Mouse (Mus musculus) 3T3-L1 (cell line): Measurements from ENCODE around the gene Zfp493.
"Not testable (repeated sequence)": the region's sequence is repeated elsewhere in the genome, so short reads cannot be mapped to it uniquely, and the experiment has no call there.

Source experiments
- DNase-seq: peaks from one replicate; pipeline ENCODE4 v3.0.0-alpha.2; 2015; ENCODE audit warnings: low read depth, low spot score

Gene Zfp493

GRCm38 (mm10) chr13:67779265-67780221 lies at the start of gene Zfp493:
Gene Zfp493 (plus strand): TSS chr13:67779693.
- DNase-seq: peak; percentile 95

GRCm38 (mm10) chr13:67734391-67734790 lies 45.1 kb upstream of the Zfp493 start:
- not testable (repeated sequence) for DNase-seq

- DNase-seq: no peak
Measured at GRCm38 (mm10) chr13:67742941-67743340, 36.6 kb upstream of the Zfp493 start.

- no peak for DNase-seq
Measured at GRCm38 (mm10) chr13:67743896-67744295, 35.6 kb upstream of the Zfp493 start.

GRCm38 (mm10) chr13:67754333-67755306 lies 24.9 kb upstream of the Zfp493 start, which contains the start of gene Zfp85:
Gene Zfp85 (minus strand): TSS chr13:67755228.
- peak; percentile 82 for DNase-seq

GRCm38 (mm10) chr13:67755761-67756160 lies 23.7 kb upstream of the Zfp493 start:
- DNase-seq: no peak

GRCm38 (mm10) chr13:67759966-67760365 lies 19.5 kb upstream of the Zfp493 start:
- peak; percentile 80 for DNase-seq

- no peak for DNase-seq
Measured at GRCm38 (mm10) chr13:67763031-67763768, 16.3 kb upstream of the Zfp493 start.

- DNase-seq: no peak
Measured at GRCm38 (mm10) chr13:67791921-67792455, 12.5 kb downstream of the Zfp493 start.

- DNase-seq: no peak
Measured at GRCm38 (mm10) chr13:67798618-67799017, 19.1 kb downstream of the Zfp493 start.

GRCm38 (mm10) chr13:67799151-67799550 lies 19.7 kb downstream of the Zfp493 start:
- not testable (repeated sequence) for DNase-seq

- DNase-seq: peak; percentile 68
Measured at GRCm38 (mm10) chr13:67811651-67812210, 32.2 kb downstream of the Zfp493 start.

- DNase-seq: peak; percentile 43
Measured at GRCm38 (mm10) chr13:67812961-67813709, 33.6 kb downstream of the Zfp493 start.

- peak; percentile 90 for DNase-seq
Measured at GRCm38 (mm10) chr13:67813710-67814660, 34.5 kb downstream of the Zfp493 start, which contains the start of gene Zfp273. Gene Zfp273 (plus strand): TSS chr13:67813740.

- DNase-seq: peak; percentile 88
Measured at GRCm38 (mm10) chr13:67818636-67819035, 39.1 kb downstream of the Zfp493 start.

- DNase-seq: no peak
Measured at GRCm38 (mm10) chr13:67830911-67831336, 51.4 kb downstream of the Zfp493 start, which contains the start of gene Gm10037. Gene Gm10037 (plus strand): TSS chr13:67831106.

- not testable (repeated sequence) for DNase-seq
Measured at GRCm38 (mm10) chr13:67833137-67833536, 53.6 kb downstream of the Zfp493 start.
